Mouse (Mus musculus): Measurements from ENCODE around the gene Prl8a1.

DNA sequence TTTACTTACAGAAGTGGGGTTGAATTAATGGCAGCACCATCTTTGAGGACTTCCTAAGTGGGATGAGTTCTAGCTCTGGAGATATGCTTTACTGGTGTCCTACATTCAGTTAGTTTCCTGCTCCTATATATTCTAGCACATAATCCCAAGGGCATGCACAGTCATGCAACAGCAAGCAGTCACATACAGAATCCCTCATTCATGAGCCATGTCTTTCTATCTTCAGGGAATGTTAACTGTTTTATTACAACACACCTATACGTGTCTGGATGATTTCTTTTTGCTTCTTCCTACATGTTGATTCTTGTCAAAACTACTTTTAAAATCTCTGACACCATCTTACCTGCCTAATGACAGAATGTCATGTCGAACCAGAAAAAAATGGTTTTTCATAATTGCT is at the start of gene Prl8a1:
- no peak for TF ChIP-seq CTCF (IDR thresholded peaks at IDR 0.05; ENCODE audit: borderline replicate concordance, insufficient read depth, low read length)
- TF ChIP-seq POLR2A (IDR thresholded peaks at IDR 0.05; ENCODE audit: low read depth, low read length) = no peak
